Mouse (Mus musculus) limb, embryonic 12.5 days (tissue): Measurements from ENCODE around the gene Fat3. TPM values are rescaled to one million over a fixed set of nuclear protein-coding genes. Genes with fewer than 3 reads are reported as not detected.

Source experiments
- ATAC-seq: fragments of 200-750 bp; cut with Nextera tagmentation; 2 replicates; pipeline ENCODE4 v1.8.0; 2017; ENCODE audit warnings: low read depth, moderate TSS enrichment; ENCODE audit not compliant: insufficient number of reproducible peaks, insufficient read depth, low FRiP score, low TSS enrichment
- H3K27ac ChIP-seq: fragments of 300-500 bp; sonication (generic); 2 replicates; pipeline ENCODE4 v1.5.1; 2016; ENCODE audit warnings: mild to moderate bottlenecking, moderate library complexity
- H3K27me3 ChIP-seq: fragments of 300-500 bp; sonication (generic); 2 replicates; pipeline ENCODE4 v1.6.1; 2016; ENCODE audit warnings: mild to moderate bottlenecking, moderate library complexity
- H3K36me3 ChIP-seq: fragments of 300-500 bp; sonication (generic); 2 replicates; pipeline ENCODE4 v1.6.1; 2016; ENCODE audit warnings: mild to moderate bottlenecking, moderate library complexity
- H3K4me1 ChIP-seq: fragments of 300-500 bp; sonication (generic); replicated peaks from 2 replicates; pipeline ENCODE4 v1.6.1; 2016
- H3K4me2 ChIP-seq: fragments of 300-500 bp; sonication (generic); 2 replicates; pipeline ENCODE4 v1.6.1; 2016; ENCODE audit warnings: mild to moderate bottlenecking, moderate library complexity
- H3K4me3 ChIP-seq: fragments of 300-500 bp; sonication (generic); replicated peaks from 2 replicates; pipeline ENCODE4 v1.5.1; 2016; ENCODE audit warnings: mild to moderate bottlenecking
- H3K9ac ChIP-seq: fragments of 300-500 bp; sonication (generic); replicated peaks from 2 replicates; pipeline ENCODE4 v1.6.1; 2016; ENCODE audit warnings: mild to moderate bottlenecking, moderate library complexity
- H3K9me3 ChIP-seq: fragments of 300-500 bp; sonication (generic); 2 replicates; pipeline ENCODE4 v1.6.1; 2016; ENCODE audit warnings: mild to moderate bottlenecking, moderate library complexity
- WGBS: fragments of 180-500 bp; shearing (Covaris S2); methylation state at CpG from one replicate; pipeline ENCODE4 v1.1.7; 2016; 5-methylcytosine and 5-hydroxymethylcytosine counted together
- polyA plus RNA-seq: library from polyadenylated mRNA; unstranded; fragments of >200 nt; fragmentation: Nextera tagmentation; extraction: Ambion mirVana; gene quantifications from 2 replicates; pipeline ENCODE4 v1.2.1, GENCODE M21; 2016

Gene Fat3
- polyA plus RNA-seq, 1 experiment from 2014 or later = 5.1 TPM

DNA sequence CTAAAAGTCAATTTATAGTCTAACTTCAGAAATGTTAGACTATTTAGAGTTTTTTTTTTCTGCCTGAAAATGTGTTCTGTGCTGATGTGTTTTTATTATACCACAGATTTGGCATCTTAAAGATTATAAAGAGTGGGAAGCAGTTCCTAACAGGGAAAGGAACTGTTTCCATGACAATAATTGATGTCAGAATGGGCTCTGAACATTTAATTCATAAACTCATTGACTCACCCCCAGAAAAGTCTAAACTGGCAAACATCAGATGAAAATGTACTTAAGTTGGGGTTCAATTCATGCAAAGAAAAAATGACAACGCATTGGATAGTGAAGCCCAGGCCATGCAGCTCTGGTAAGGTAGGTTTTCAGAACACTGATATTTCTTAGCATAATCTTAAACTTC lies 193.3 kb downstream of the Fat3 start:
- no peak overlapping the region for H3K4me2 ChIP-seq
- no peak overlapping the region for H3K27ac ChIP-seq
- H3K4me3 ChIP-seq = no peak overlapping the region
- no peaks in the 10 kb centered on the region for H3K27me3 ChIP-seq
- WGBS = 97% methylated on average over 1 of the region's 1 CpGs
- H3K4me1 ChIP-seq = peaks cover 7% of the 10 kb centered on the region; the same call in 1 of the 2 replicates
- H3K9ac ChIP-seq = no peak overlapping the region
- H3K36me3 ChIP-seq = no peaks in the 10 kb centered on the region
- ATAC-seq = no peak
- H3K9me3 ChIP-seq = no peaks in the 10 kb centered on the region

GRCm38 (mm10) chr9:16306222-16306621 lies 194.9 kb downstream of the Fat3 start:
- H3K4me2 ChIP-seq = no peak overlapping the region
- H3K27me3 ChIP-seq = no peaks in the 10 kb centered on the region
- no peak overlapping the region for H3K4me3 ChIP-seq
- H3K9ac ChIP-seq = no peak overlapping the region
- peaks cover 4% of the 10 kb centered on the region; the same call in 1 of the 2 replicates for H3K4me1 ChIP-seq
- no peak overlapping the region for H3K27ac ChIP-seq
- H3K36me3 ChIP-seq = no peaks in the 10 kb centered on the region
- no peak for ATAC-seq
- H3K9me3 ChIP-seq = no peaks in the 10 kb centered on the region

DNA sequence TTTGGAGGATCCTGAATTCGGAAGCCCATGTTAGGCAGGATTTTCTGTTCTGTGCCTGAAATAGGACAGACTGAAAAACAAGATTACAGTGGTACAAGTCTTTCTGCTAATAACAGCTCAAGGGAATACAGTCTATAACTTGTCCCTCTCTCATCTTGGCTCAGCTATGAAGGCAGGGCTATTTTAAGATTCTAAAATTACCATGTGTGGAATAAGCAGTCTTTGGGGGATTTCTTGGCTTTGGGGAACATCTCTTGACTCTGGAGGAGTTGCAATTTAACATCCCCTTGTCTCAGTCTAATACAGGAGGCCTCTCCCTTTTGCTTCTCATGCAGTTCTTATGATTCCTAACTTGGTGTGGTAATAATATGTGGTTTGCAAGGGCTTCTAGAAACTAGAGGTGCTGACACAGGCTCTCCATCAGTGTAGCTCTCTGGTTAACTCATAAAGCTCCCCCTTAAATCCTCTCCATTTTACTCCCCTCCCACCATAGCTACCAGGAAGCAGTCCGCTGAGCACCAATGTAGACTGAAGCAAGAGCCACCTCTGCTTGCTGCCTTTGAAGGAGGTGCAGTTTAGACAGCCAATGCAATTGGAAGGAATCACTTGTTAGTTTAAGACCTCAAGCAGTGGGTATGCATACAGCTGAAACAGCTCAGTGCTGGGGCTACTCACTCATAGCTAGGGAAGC lies 195.5 kb downstream of the Fat3 start:
- H3K27ac ChIP-seq = no peak overlapping the region
- WGBS = 95% methylated on average over 2 of the region's 2 CpGs
- no peak for ATAC-seq

GRCm38 (mm10) chr9:16304949-16305348 lies 196.1 kb downstream of the Fat3 start:
- Histone ChIP-seq H3K9me3 (no peaks in the 10 kb centered on the region), H3K4me2 (no peak overlapping the region), H3K4me1 (no peaks in the 10 kb centered on the region), H3K4me3 (no peak overlapping the region), H3K27me3 (no peaks in the 10 kb centered on the region), H3K36me3 (no peaks in the 10 kb centered on the region), H3K27ac (no peak overlapping the region), H3K9ac (no peak overlapping the region)
- no peak for ATAC-seq
- WGBS = 86% methylated on average over 2 of the region's 2 CpGs

More for the DNA sequence above, 195.5 kb downstream of the Fat3 start:
- Histone ChIP-seq H3K4me2 (no peak overlapping the region), H3K9me3 (no peaks in the 10 kb centered on the region), H3K4me1 (peaks cover 4% of the 10 kb centered on the region; the same call in 1 of the 2 replicates), H3K9ac (no peak overlapping the region), H3K4me3 (no peak overlapping the region), H3K27me3 (no peaks in the 10 kb centered on the region), H3K36me3 (no peaks in the 10 kb centered on the region)

- no peaks in the 10 kb centered on the region for H3K27me3 ChIP-seq
- no peak overlapping the region for H3K9ac ChIP-seq
- no peaks in the 10 kb centered on the region for H3K36me3 ChIP-seq
- no peak overlapping the region for H3K4me2 ChIP-seq
- H3K9me3 ChIP-seq = no peaks in the 10 kb centered on the region
- H3K27ac ChIP-seq = no peak overlapping the region
- 32% methylated on average over 3 of the region's 3 CpGs for WGBS
- no peak for ATAC-seq
- H3K4me1 ChIP-seq = no peaks in the 10 kb centered on the region
- H3K4me3 ChIP-seq = no peak overlapping the region
These were observed 198.6 kb downstream of the Fat3 start for GRCm38 (mm10) chr9:16302484-16302883.

- WGBS = 50% methylated on average over 3 of the region's 3 CpGs
- no peak overlapping the region for H3K4me3 ChIP-seq
- H3K27me3 ChIP-seq = no peaks in the 10 kb centered on the region
- no peaks in the 10 kb centered on the region for H3K36me3 ChIP-seq
- no peak overlapping the region for H3K4me2 ChIP-seq
- no peak overlapping the region for H3K9ac ChIP-seq
- H3K27ac ChIP-seq = no peak overlapping the region
- H3K9me3 ChIP-seq = no peaks in the 10 kb centered on the region
- no peak for ATAC-seq
- H3K4me1 ChIP-seq = no peaks in the 10 kb centered on the region
These were observed 203.2 kb downstream of the Fat3 start for GRCm38 (mm10) chr9:16297935-16298334.

DNA sequence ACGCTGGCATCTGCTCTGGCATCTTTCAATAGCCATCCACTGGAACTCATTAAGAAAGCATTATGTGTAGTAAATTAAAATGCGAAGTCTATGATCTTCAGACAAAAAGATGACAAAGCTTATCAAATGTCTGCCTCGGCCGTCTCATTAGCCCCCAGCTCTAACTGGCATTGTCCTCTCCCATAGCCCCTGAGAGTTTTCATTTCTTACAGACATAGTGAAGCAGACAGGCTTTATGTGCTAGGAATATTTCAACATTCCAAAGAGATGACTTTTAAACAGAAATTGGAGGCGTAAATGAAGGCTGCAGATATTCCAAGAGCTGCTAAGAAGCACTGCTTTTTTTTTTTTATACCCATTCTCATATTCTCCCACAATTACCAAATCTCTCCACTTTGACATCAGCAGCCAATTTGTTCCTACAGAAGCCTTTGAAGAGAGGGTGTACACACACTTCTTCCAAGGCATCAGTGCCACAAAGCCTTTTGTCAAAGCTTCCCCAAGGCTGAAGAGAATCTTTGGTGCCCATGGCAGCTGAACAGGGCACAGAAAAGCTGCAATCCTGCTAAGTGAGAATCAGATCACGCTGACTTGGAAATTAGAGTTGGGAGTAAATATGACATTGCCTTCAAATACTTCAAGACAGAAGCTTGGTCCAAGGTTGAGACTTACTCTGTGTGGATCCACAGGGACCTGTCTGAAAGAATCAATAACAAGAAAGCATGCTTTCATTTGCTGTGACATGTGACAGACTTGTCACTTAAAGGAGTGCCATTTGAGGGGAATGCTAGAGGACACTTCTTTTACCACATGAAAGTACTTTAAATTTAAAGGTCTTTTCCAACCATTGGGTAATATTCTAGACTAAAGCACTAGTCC lies 206.9 kb downstream of the Fat3 start:
- Histone ChIP-seq H3K4me2 (no peak overlapping the region), H3K27ac (no peak overlapping the region), H3K27me3 (no peaks in the 10 kb centered on the region), H3K4me1 (no peaks in the 10 kb centered on the region), H3K36me3 (no peaks in the 10 kb centered on the region), H3K4me3 (no peak overlapping the region), H3K9me3 (no peaks in the 10 kb centered on the region), H3K9ac (no peak overlapping the region)
- no peak for ATAC-seq
- 77% methylated on average over 6 of the region's 6 CpGs for WGBS

- no peak for ATAC-seq
- Histone ChIP-seq H3K4me3 (no peak overlapping the region), H3K4me1 (no peaks in the 10 kb centered on the region), H3K4me2 (no peak overlapping the region), H3K27me3 (no peaks in the 10 kb centered on the region), H3K9ac (no peak overlapping the region), H3K9me3 (no peaks in the 10 kb centered on the region), H3K36me3 (no peaks in the 10 kb centered on the region), H3K27ac (no peak overlapping the region)
- 77% methylated on average over 2 of the region's 2 CpGs for WGBS
These were observed 208.6 kb downstream of the Fat3 start for GRCm38 (mm10) chr9:16292492-16292891.

DNA sequence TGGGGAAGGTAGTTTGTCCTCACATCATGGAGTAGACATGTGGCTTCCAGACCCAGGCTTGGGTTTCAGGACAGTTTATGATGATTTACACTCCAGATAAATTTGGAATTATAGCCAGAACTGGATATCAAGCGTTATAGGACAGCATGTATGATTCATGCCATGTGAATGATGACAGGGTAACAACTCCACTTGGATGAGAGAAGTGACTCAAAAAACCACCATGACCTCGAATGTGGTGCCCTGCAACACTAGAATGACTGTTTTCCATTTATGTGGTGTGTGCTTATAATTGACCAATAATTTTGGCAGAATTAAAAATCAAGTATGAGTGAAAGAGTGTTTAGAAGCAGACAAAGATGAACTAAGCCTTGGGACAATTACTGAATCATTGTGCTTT lies 210.2 kb downstream of the Fat3 start:
- no peak for ATAC-seq
- Histone ChIP-seq H3K27me3 (no peaks in the 10 kb centered on the region), H3K36me3 (no peaks in the 10 kb centered on the region), H3K4me2 (no peak overlapping the region), H3K4me1 (no peaks in the 10 kb centered on the region), H3K9ac (no peak overlapping the region), H3K4me3 (no peak overlapping the region), H3K9me3 (no peaks in the 10 kb centered on the region), H3K27ac (no peak overlapping the region)
- 77% methylated on average over 2 of the region's 2 CpGs for WGBS

GRCm38 (mm10) chr9:16283033-16283432 lies 218.1 kb downstream of the Fat3 start:
- no peak for ATAC-seq
- H3K9ac ChIP-seq = no peak overlapping the region
- no peaks in the 10 kb centered on the region for H3K4me1 ChIP-seq
- H3K36me3 ChIP-seq = no peaks in the 10 kb centered on the region
- H3K9me3 ChIP-seq = no peaks in the 10 kb centered on the region
- no peak overlapping the region for H3K4me2 ChIP-seq
- WGBS = 85% methylated on average over 1 of the region's 1 CpGs
- no peaks in the 10 kb centered on the region for H3K27me3 ChIP-seq
- H3K27ac ChIP-seq = no peak overlapping the region
- H3K4me3 ChIP-seq = no peak overlapping the region

GRCm38 (mm10) chr9:16282291-16282804 lies 218.7 kb downstream of the Fat3 start:
- Histone ChIP-seq H3K4me1 (no peaks in the 10 kb centered on the region), H3K27me3 (no peaks in the 10 kb centered on the region), H3K36me3 (no peaks in the 10 kb centered on the region), H3K27ac (no peak overlapping the region), H3K4me3 (no peak overlapping the region), H3K9me3 (no peaks in the 10 kb centered on the region), H3K9ac (no peak overlapping the region), H3K4me2 (no peak overlapping the region)
- ATAC-seq = no peak
